Mouse (Mus musculus): ENCODE results near the gene Hsp90b1. TPM values are rescaled to one million over a fixed set of nuclear protein-coding genes. Genes with fewer than 3 reads are reported as not detected.
"Not testable (repeated sequence)": the region's sequence is repeated elsewhere in the genome, so short reads cannot be mapped to it uniquely, and the experiment has no call there.

Hsp90b1 gene
- polyA plus RNA-seq, 1 experiment = 180 TPM

DNA sequence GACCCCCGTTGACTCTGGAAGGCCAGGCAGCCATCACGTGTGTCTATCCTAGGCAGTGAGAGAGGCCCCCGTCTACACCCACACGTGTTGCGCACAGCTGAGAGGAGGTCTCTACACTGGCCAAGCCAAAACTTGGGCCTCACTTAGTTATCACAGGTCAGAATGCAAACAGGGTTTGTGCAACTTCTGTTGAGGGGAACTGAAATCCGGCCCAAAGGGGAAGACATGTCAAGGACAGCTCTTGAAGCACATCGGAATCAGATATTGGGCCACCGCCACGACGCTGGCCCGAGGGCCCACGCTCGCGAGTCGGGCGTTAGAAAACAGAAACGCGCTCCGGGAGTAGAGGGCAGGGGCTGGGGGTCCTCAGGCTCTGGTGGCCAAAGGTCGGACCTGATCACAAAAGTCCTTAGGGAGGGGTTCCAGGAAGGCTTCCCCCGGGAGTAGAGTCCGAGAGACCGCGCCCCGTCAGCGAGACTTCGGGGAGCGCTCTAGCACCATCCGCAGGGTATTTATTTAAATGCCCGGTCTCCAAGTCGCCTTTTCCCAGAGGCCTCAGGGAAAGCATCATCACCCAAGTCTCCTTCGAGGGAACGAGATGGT lies 619 bp downstream of the Hsp90b1 start:
- TF ChIP-seq POLR2A (IDR thresholded peaks at IDR 0.05; ENCODE audit: borderline replicate concordance, extremely low read depth, insufficient read depth, insufficient read length, poor library complexity, severe bottlenecking) (no peak), CTCF (IDR thresholded peaks at IDR 0.05; ENCODE audit: borderline replicate concordance, extremely low read depth, insufficient read depth, insufficient read length) (no peak)
- DNase-seq (ENCODE audit: low read depth) = peak; percentile 39

DNA sequence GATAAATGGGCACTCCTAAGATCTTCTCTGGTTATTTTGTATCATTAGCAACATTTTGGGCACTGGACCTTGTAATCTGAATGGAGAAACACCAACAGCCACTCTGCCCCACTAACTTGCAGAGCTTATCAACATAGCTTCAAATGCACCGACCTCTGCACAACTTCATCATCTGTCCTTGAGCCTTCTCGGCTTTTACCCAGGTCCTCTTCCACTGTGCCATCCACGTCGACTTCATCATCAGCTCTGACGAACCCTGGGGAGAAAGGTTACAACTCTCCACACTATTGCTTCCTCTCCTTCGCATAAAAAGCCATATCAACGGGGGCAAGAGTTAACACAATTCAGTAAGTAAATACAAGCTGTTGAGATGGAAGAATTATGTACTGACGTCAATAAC lies 1.2 kb downstream of the Hsp90b1 start:
- no peak for DNase-seq (ENCODE audit: low read depth)
- TF ChIP-seq CTCF (IDR thresholded peaks at IDR 0.05; ENCODE audit: borderline replicate concordance, extremely low read depth, insufficient read depth, insufficient read length) = no peak
- TF ChIP-seq POLR2A (IDR thresholded peaks at IDR 0.05; ENCODE audit: borderline replicate concordance, extremely low read depth, insufficient read depth, insufficient read length, poor library complexity, severe bottlenecking) = no peak

DNA sequence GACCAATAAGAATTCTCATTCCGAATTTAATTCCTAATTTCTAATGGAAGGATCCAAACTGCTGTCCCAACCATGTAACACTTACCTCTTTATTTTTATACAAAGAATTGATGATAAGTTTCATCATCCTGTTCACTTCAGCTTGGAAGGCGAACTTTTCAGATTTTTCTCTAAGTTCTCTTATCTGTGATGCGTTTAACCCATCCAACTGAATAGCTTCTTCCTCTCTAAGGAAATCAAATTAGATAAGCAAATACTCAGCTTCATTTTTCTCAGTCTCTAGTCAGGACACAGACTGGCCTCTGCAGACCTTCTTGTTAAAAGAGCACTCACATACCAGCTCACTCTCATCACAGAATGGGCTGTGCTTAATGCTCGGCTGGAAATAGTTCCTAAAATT lies 1.9 kb downstream of the Hsp90b1 start:
- TF ChIP-seq CTCF (IDR thresholded peaks at IDR 0.05; ENCODE audit: borderline replicate concordance, extremely low read depth, insufficient read depth, insufficient read length) (no peak), POLR2A (IDR thresholded peaks at IDR 0.05; ENCODE audit: borderline replicate concordance, extremely low read depth, insufficient read depth, insufficient read length, poor library complexity, severe bottlenecking) (no peak)
- no peak for DNase-seq (ENCODE audit: low read depth)

DNA sequence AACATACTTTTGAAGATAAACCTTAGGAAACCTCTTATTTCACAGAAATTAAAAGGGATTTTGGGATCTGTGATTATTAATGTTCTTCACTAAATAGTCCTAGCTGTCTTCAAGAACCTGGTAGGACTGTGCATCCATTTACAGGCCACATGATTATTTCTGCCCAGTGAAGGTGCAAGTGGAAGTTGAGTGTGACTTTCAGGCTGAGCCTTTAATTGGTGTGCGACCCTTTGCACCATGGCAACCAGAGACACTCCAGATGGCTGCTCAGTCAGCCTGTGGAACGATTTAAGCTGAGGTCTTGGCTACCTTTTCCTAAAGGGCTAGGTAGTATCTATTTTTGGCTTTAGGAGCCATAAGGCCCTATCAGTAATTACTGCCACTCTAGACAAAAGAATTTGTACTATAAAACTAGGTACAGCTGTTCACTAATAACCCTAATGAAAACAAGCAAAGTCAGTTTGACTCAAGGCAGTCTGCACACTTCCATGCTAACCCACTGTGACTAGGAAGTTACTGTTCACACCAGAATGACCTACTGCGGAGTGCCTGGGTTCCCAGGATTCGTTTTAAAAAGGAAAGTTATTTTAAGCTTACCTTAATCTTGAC lies 2.9 kb downstream of the Hsp90b1 start:
- DNase-seq (ENCODE audit: low read depth) = peak; percentile 46
- TF ChIP-seq CTCF (IDR thresholded peaks at IDR 0.05; ENCODE audit: borderline replicate concordance, extremely low read depth, insufficient read depth, insufficient read length) (no peak), POLR2A (IDR thresholded peaks at IDR 0.05; ENCODE audit: borderline replicate concordance, extremely low read depth, insufficient read depth, insufficient read length, poor library complexity, severe bottlenecking) (no peak)

DNA sequence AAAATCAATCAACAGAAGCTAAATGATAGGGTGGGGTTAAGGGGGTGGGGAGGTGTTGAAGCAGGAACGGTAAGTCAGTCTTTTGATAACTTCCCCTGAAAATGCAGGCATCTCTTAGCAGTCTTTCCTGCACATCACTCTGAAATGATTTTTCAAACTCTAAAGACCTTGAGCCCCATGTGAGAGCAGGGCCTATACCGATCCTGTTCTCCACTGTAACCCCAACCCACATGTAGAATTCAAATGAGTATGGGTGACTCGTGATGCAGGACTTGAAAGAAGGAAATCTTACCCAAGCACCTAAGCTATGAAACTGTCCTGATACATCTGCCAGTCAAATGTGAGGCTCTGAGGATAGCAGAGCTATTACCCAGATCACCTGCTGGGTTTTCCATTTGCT lies 4.3 kb downstream of the Hsp90b1 start:
- no peak for DNase-seq (ENCODE audit: low read depth)
- TF ChIP-seq CTCF (IDR thresholded peaks at IDR 0.05; ENCODE audit: borderline replicate concordance, extremely low read depth, insufficient read depth, insufficient read length) (no peak), POLR2A (IDR thresholded peaks at IDR 0.05; ENCODE audit: borderline replicate concordance, extremely low read depth, insufficient read depth, insufficient read length, poor library complexity, severe bottlenecking) (no peak)

- TF ChIP-seq CTCF (IDR thresholded peaks at IDR 0.05; ENCODE audit: borderline replicate concordance, extremely low read depth, insufficient read depth, insufficient read length) (no peak), POLR2A (IDR thresholded peaks at IDR 0.05; ENCODE audit: borderline replicate concordance, extremely low read depth, insufficient read depth, insufficient read length, poor library complexity, severe bottlenecking) (no peak)
- DNase-seq (ENCODE audit: low read depth) = no peak
Observed at GRCm38 (mm10) chr10:86700251-86700650, 5.1 kb downstream of the Hsp90b1 start.

GRCm38 (mm10) chr10:86686017-86686360 lies 19.3 kb downstream of the Hsp90b1 start:
- not testable (repeated sequence) for DNase-seq (ENCODE audit: low read depth)

GRCm38 (mm10) chr10:86685179-86686016 lies 19.9 kb downstream of the Hsp90b1 start:
- TF ChIP-seq POLR2A (IDR thresholded peaks at IDR 0.05; ENCODE audit: borderline replicate concordance, extremely low read depth, insufficient read depth, insufficient read length, poor library complexity, severe bottlenecking) = 0 out of 2 replicates have a peak, but pooled peaks have one; percentile 25
- peak; percentile 93 for DNase-seq (ENCODE audit: low read depth)

DNA sequence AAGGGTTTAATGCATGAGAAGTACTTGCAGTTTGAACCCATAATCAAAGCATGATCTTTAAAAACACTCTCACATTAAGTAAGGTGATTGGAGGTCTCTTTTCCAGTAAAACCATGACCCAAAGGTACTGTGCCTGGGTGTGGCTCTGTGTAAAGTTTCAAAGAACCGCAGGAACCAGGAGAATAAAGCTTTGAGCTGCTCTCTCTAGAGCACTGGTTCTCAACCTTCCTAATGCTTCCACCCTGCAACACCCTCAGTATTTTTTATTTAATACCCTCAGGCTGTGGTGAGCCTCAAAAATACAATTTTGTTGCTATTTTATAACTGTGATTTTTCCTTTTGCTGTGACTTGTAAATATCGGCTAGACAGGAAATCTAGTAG lies 20.5 kb downstream of the Hsp90b1 start:
- not testable (repeated sequence) for DNase-seq (ENCODE audit: low read depth)

DNA sequence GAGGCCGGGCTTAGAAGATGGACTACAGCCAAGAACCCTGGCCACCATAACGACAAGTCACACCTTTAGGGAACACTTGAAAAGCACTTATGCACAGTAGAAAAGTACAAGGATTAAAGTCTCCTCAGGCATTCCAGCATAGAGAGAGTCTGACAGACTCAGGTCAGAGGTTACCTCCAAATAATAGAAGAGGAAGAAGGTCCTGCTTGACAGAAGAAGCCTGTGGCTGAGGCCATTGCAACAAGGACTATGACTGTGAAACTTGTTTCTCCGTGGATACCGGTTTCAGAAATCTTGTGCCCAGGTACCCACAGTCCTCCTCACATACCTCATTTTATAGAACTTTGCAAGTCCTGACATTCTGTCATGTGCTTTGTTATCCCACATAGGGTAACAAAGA lies 34.8 kb downstream of the Hsp90b1 start:
- not testable (repeated sequence) for DNase-seq (ENCODE audit: low read depth)

Other genes starting within 250 kb of the Hsp90b1 start
- gene Syn3, start 206.6 kb downstream of the Hsp90b1 start, polyA plus RNA-seq (2012; rRNA removed) = 10.4 and 25.2 TPM in 2 replicates
- 2.7 and 2.9 TPM in 2 replicates for gene Ttc41, start 302 bp upstream of the Hsp90b1 start, polyA plus RNA-seq (2012; rRNA removed)
- gene Gm49358, start 58.5 kb upstream of the Hsp90b1 start, polyA plus RNA-seq (2012; rRNA removed) = 0.06 TPM in 1 of 2 replicates, not detected in the other
- 37.5 and 47.7 TPM in 2 replicates for gene Nt5dc3, start 73.5 kb upstream of the Hsp90b1 start, polyA plus RNA-seq (2012; rRNA removed)